ENCODE assay signal across 8 mouse cellular contexts in the genomic region with DNA sequence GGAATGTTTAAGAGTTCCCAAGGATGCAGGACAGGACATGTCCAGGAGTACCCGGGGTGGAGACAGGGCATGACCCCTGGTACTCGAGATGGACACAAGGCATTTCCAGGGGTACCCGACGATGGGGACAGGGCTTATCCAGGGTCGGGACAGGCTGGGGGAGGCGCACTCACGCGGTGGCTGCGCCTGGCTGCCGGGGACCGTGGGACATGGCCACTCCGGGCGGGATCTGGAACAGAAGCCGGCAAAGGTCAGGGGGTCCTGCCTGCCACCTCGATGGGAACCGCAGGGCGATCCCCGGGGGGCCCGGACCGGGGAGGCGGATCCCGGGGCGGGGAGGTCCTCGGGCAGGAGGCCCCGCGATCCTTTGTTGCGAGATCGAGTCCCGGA. TPM values are rescaled to one million over a fixed set of nuclear protein-coding genes. Genes with fewer than 3 reads are reported as not detected.
DNase-seq lines count a peak whose midpoint lies in the region; ATAC-seq and TF ChIP-seq lines count a peak whose summit lies in the region.

No protein-coding gene starts in this region.

- H3K27me3 ChIP-seq in embryonic facial prominence, embryonic 12.5 days = peaks cover 21% of the 10 kb centered on the region
- 0 out of 2 replicates have a peak, but pooled peaks cover 9% of the 10 kb centered on the region for H3K27me3 ChIP-seq in hindbrain, postnatal 0 days (ENCODE audit: insufficient read depth, low read length)
- 0 out of 2 replicates have a peak, but pooled peaks cover 2% of the 10 kb centered on the region for H3K27me3 ChIP-seq in midbrain, postnatal 0 days (ENCODE audit: insufficient read depth, low read length)

- intact Hi-C loops in left cerebral cortex, adult 2 months (cut with DNase I) = loop anchor here (2.0 to 5.0 kb wide), 3 partner anchors 29 to 153 kb away; partner anchors contain the start of gene Cactin

- no peak for TF ChIP-seq CTCF in left cerebral cortex, adult 2 months (IDR thresholded peaks at IDR 0.05)
- no peak for TF ChIP-seq CTCF in hindbrain, postnatal 0 days (IDR thresholded peaks at IDR 0.05; ENCODE audit: low read depth)
- TF ChIP-seq CTCF in midbrain, postnatal 0 days (IDR thresholded peaks at IDR 0.05) = no peak

- H3K27ac ChIP-seq in left cerebral cortex, adult 2 months = peak overlapping the region; percentile 49
- H3K27ac ChIP-seq in embryonic facial prominence, embryonic 12.5 days = peak overlapping the region; percentile 75
- no peak overlapping the region; the same call in 1 of the 2 replicates for H3K27ac ChIP-seq in hindbrain, postnatal 0 days
- no peak overlapping the region for H3K27ac ChIP-seq in midbrain, postnatal 0 days (ENCODE audit: low read depth, low read length)

- H3K4me3 ChIP-seq in left cerebral cortex, adult 2 months = peak overlapping the region; percentile 62
- H3K4me3 ChIP-seq in embryonic facial prominence, embryonic 12.5 days = peak overlapping the region; percentile 94
- H3K4me3 ChIP-seq in hindbrain, postnatal 0 days (ENCODE audit: low read length) = peak overlapping the region; percentile 58
- peak overlapping the region; percentile 52 for H3K4me3 ChIP-seq in midbrain, postnatal 0 days (ENCODE audit: low read depth, low read length)

- H3K4me2 ChIP-seq in embryonic facial prominence, embryonic 12.5 days (replicated peaks) = peak overlapping the region; percentile 90
- H3K4me2 ChIP-seq in hindbrain, postnatal 0 days (ENCODE audit: low read depth, low read length) = peak overlapping the region; percentile 87
- peak overlapping the region; percentile 88 for H3K4me2 ChIP-seq in midbrain, postnatal 0 days (ENCODE audit: low read depth, low read length, poor library complexity, severe bottlenecking)

- no peaks in the 10 kb centered on the region for H3K9me3 ChIP-seq in embryonic facial prominence, embryonic 12.5 days
- H3K9me3 ChIP-seq in hindbrain, postnatal 0 days (ENCODE audit: low read length) = no peaks in the 10 kb centered on the region
- no peaks in the 10 kb centered on the region for H3K9me3 ChIP-seq in midbrain, postnatal 0 days (ENCODE audit: low read length)

- peak; percentile 3; the same call in 1 of the 2 replicates for ATAC-seq in embryonic facial prominence, embryonic 12.5 days (ENCODE audit: insufficient number of reproducible peaks, insufficient read depth, low FRiP score, low TSS enrichment)
- peak; percentile 6; the same call in 1 of the 2 replicates for ATAC-seq in hindbrain, postnatal 0 days
- ATAC-seq in midbrain, postnatal 0 days (ENCODE audit: low FRiP score) = no peak

- peak overlapping the region; percentile 91 for H3K9ac ChIP-seq in embryonic facial prominence, embryonic 12.5 days
- peak overlapping the region; percentile 56 for H3K9ac ChIP-seq in hindbrain, postnatal 0 days (replicated peaks; ENCODE audit: low read length)
- no peak overlapping the region for H3K9ac ChIP-seq in midbrain, postnatal 0 days (replicated peaks; ENCODE audit: low read length, poor library complexity, severe bottlenecking)

- H3K36me3 ChIP-seq in embryonic facial prominence, embryonic 12.5 days = peaks cover 22% of the 10 kb centered on the region
- H3K36me3 ChIP-seq in hindbrain, postnatal 0 days (ENCODE audit: insufficient read depth, low read length) = no peaks in the 10 kb centered on the region
- no peaks in the 10 kb centered on the region for H3K36me3 ChIP-seq in midbrain, postnatal 0 days (ENCODE audit: insufficient read depth, low read length)

- WGBS in embryonic facial prominence, embryonic 12.5 days = under 1% methylated on average over 29 of the region's 29 CpGs
- WGBS in hindbrain, postnatal 0 days = 0% methylated on average over 25 of the region's 29 CpGs
- WGBS in midbrain, postnatal 0 days = under 1% methylated on average over 26 of the region's 29 CpGs

- no peak for DNase-seq in left cerebral cortex, adult 2 months (ENCODE audit: extremely low spot score in 1 of 2, low spot score in 2 of 2)
- DNase-seq in left cerebral cortex, adult 9 months (ENCODE audit: low spot score in 2 of 2) = no peak
- no peak for DNase-seq in hindbrain, postnatal 0 days (ENCODE audit: low spot score)
- DNase-seq in midbrain, postnatal 0 days (ENCODE audit: low spot score) = no peak
- DNase-seq in right cerebral cortex, postnatal 10 days (ENCODE audit: low spot score in 2 of 2) = no peak
- no peak for DNase-seq in layer of hippocampus, adult 9-10 months (ENCODE audit: low spot score)
- no peak for DNase-seq in adrenal gland, adult 8-10 months

- H3K4me1 ChIP-seq in embryonic facial prominence, embryonic 12.5 days = peaks cover 24% of the 10 kb centered on the region
- H3K4me1 ChIP-seq in hindbrain, postnatal 0 days (ENCODE audit: insufficient read depth, low read length) = peaks cover 9% of the 10 kb centered on the region
- H3K4me1 ChIP-seq in midbrain, postnatal 0 days (ENCODE audit: insufficient read depth, low read length) = peaks cover 4% of the 10 kb centered on the region; the same call in 1 of the 2 replicates

RNA-seq across cellular contexts. Expression of gene Hmg20b, which starts 0.3 kb away (rescaled TPM):
- total RNA-seq in left cerebral cortex, adult 2 months (2021) = 10 to 100 TPM; 27.3 to 29.5 TPM
- polyA plus RNA-seq in embryonic facial prominence, embryonic 12.5 days (2016; fragmentation: Nextera tagmentation; extraction: Ambion mirVana) = 130 and 132 TPM in 2 replicates
- total RNA-seq in hindbrain, postnatal 0 days (2014; rRNA removed) = 20.8 and 28.5 TPM in 2 replicates
- polyA plus RNA-seq in hindbrain, postnatal 0 days (2015; fragmentation: Nextera tagmentation; extraction: Ambion mirVana) = 36.8 and 41.1 TPM in 2 replicates
- 9.6 and 12.6 TPM in 2 replicates for total RNA-seq in midbrain, postnatal 0 days (2014; rRNA removed)
- 23.4 and 24.5 TPM in 2 replicates for polyA plus RNA-seq in midbrain, postnatal 0 days (2015; fragmentation: Nextera tagmentation; extraction: Ambion mirVana)
- 100 to 1,000 TPM in 3 of 4 experiments, 10 to 100 TPM in 1; 94.2 to 121 (median 112) TPM for total RNA-seq in adrenal gland, adult 8-10 months (2022)

RNA-seq across cellular contexts. Expression of gene Gipc3, which starts 6.9 kb away (rescaled TPM):
- 1 to 10 TPM; 1.7 to 2.1 TPM for total RNA-seq in left cerebral cortex, adult 2 months (2021)
- not detected in 2 replicates for polyA plus RNA-seq in embryonic facial prominence, embryonic 12.5 days (2016; fragmentation: Nextera tagmentation; extraction: Ambion mirVana)
- total RNA-seq in hindbrain, postnatal 0 days (2014; rRNA removed) = 0.16 TPM in 1 of 2 replicates, not detected in the other
- not detected in 2 replicates for polyA plus RNA-seq in hindbrain, postnatal 0 days (2015; fragmentation: Nextera tagmentation; extraction: Ambion mirVana)
- total RNA-seq in midbrain, postnatal 0 days (2014; rRNA removed) = 0.09 and 0.16 TPM in 2 replicates
- polyA plus RNA-seq in midbrain, postnatal 0 days (2015; fragmentation: Nextera tagmentation; extraction: Ambion mirVana) = not detected in 2 replicates
- total RNA-seq in adrenal gland, adult 8-10 months (2022) = 10 to 100 TPM in 2 of 4 experiments, 1 to 10 TPM in 2; 3.7 to 17.7 (median 9.3) TPM

RNA-seq across cellular contexts. Expression of gene Mfsd12, which starts 7.3 kb away (rescaled TPM):
- 10 to 100 TPM; 38.2 to 40.2 TPM for total RNA-seq in left cerebral cortex, adult 2 months (2021)
- 13.9 and 14.5 TPM in 2 replicates for polyA plus RNA-seq in embryonic facial prominence, embryonic 12.5 days (2016; fragmentation: Nextera tagmentation; extraction: Ambion mirVana)
- total RNA-seq in hindbrain, postnatal 0 days (2014; rRNA removed) = 34.4 and 38.1 TPM in 2 replicates
- 13.6 TPM in 2 replicates for polyA plus RNA-seq in hindbrain, postnatal 0 days (2015; fragmentation: Nextera tagmentation; extraction: Ambion mirVana)
- total RNA-seq in midbrain, postnatal 0 days (2014; rRNA removed) = 31.9 and 40.6 TPM in 2 replicates
- polyA plus RNA-seq in midbrain, postnatal 0 days (2015; fragmentation: Nextera tagmentation; extraction: Ambion mirVana) = 13.6 and 15.4 TPM in 2 replicates
- total RNA-seq in adrenal gland, adult 8-10 months (2022) = 10 to 100 TPM; 18.3 to 25.7 (median 22.0) TPM

RNA-seq across cellular contexts. Expression of gene 4930404N11Rik, which starts 15.7 kb away (rescaled TPM):
- 1 to 10 TPM in 1 of 2 experiments, under 1 TPM in 1; 1.00 to 1.3 TPM for total RNA-seq in left cerebral cortex, adult 2 months (2021)
- 0.73 and 0.82 TPM in 2 replicates for polyA plus RNA-seq in embryonic facial prominence, embryonic 12.5 days (2016; fragmentation: Nextera tagmentation; extraction: Ambion mirVana)
- not detected in 2 replicates for total RNA-seq in hindbrain, postnatal 0 days (2014; rRNA removed)
- 0.25 and 0.99 TPM in 2 replicates for polyA plus RNA-seq in hindbrain, postnatal 0 days (2015; fragmentation: Nextera tagmentation; extraction: Ambion mirVana)
- 1.4 TPM in 1 of 2 replicates, not detected in the other for total RNA-seq in midbrain, postnatal 0 days (2014; rRNA removed)
- polyA plus RNA-seq in midbrain, postnatal 0 days (2015; fragmentation: Nextera tagmentation; extraction: Ambion mirVana) = 0.47 and 0.54 TPM in 2 replicates
- total RNA-seq in adrenal gland, adult 8-10 months (2022) = 1 to 10 TPM; 1.6 to 5.3 (median 2.4) TPM

RNA-seq across cellular contexts. Expression of gene Tbxa2r, which starts 21.4 kb away (rescaled TPM):
- total RNA-seq in left cerebral cortex, adult 2 months (2021) = under 1 TPM; 0.70 to 0.82 TPM
- polyA plus RNA-seq in embryonic facial prominence, embryonic 12.5 days (2016; fragmentation: Nextera tagmentation; extraction: Ambion mirVana) = 2.8 and 3.1 TPM in 2 replicates
- 2.6 TPM in 2 replicates for total RNA-seq in hindbrain, postnatal 0 days (2014; rRNA removed)
- polyA plus RNA-seq in hindbrain, postnatal 0 days (2015; fragmentation: Nextera tagmentation; extraction: Ambion mirVana) = 4.0 and 4.3 TPM in 2 replicates
- total RNA-seq in midbrain, postnatal 0 days (2014; rRNA removed) = 4.3 and 7.0 TPM in 2 replicates
- polyA plus RNA-seq in midbrain, postnatal 0 days (2015; fragmentation: Nextera tagmentation; extraction: Ambion mirVana) = 3.8 and 4.7 TPM in 2 replicates
- total RNA-seq in adrenal gland, adult 8-10 months (2022) = 10 to 100 TPM; 35.6 to 52.1 (median 42.0) TPM

Comparison
In these comparisons a context has a peak if more than half of its experiments do, and no peak if none do; other contexts are left out.
1. H3K27ac ChIP-seq: peak in left cerebral cortex, adult 2 months (single experiment) and embryonic facial prominence, embryonic 12.5 days (single experiment); none in hindbrain, postnatal 0 days (single experiment) and midbrain, postnatal 0 days (single experiment).
2. Peak in every context shown above with its lines, with median percentiles within 50 percentile points of each other: H3K4me3 ChIP-seq and H3K4me2 ChIP-seq.